Mouse (Mus musculus): ENCODE measurements around the gene Sox2. TPM values are rescaled to one million over a fixed set of nuclear protein-coding genes. Genes with fewer than 3 reads are reported as not detected.

Gene Sox2
- total RNA-seq, 4 experiments from 2014 or later = 38.6 to 47.2 (median 43.5) TPM

GRCm38 (mm10) chr3:34643067-34643466, 7.1 kb upstream of the Sox2 start:
- no peak for DNase-seq (ENCODE audit: low spot score in 2 of 2)

- DNase-seq (ENCODE audit: low spot score in 2 of 2) = no peak
Measured at GRCm38 (mm10) chr3:34643536-34644115, 6.6 kb upstream of the Sox2 start.

- DNase-seq (ENCODE audit: low spot score in 2 of 2) = no peak
Measured at GRCm38 (mm10) chr3:34646169-34646568, 4.0 kb upstream of the Sox2 start.

GRCm38 (mm10) chr3:34647688-34648087, 2.5 kb upstream of the Sox2 start:
- DNase-seq (ENCODE audit: low spot score in 2 of 2) = peak in 1 of 2 experiments; percentile 84

- no peak for DNase-seq (ENCODE audit: low spot score in 2 of 2)
Measured at GRCm38 (mm10) chr3:34648105-34648832, 1.9 kb upstream of the Sox2 start.

GRCm38 (mm10) chr3:34648833-34649719, 1.1 kb upstream of the Sox2 start:
- no peak for DNase-seq (ENCODE audit: low spot score in 2 of 2)

- no peak for DNase-seq (ENCODE audit: low spot score in 2 of 2)
Measured at GRCm38 (mm10) chr3:34650621-34651361, 586 bp downstream of the Sox2 start.

- no peak for DNase-seq (ENCODE audit: low spot score in 2 of 2)
Measured at GRCm38 (mm10) chr3:34651486-34652170, 1.4 kb downstream of the Sox2 start.

- no peak for DNase-seq (ENCODE audit: low spot score in 2 of 2)
Measured at GRCm38 (mm10) chr3:34652616-34653015, 2.4 kb downstream of the Sox2 start.

GRCm38 (mm10) chr3:34653235-34653976, 3.2 kb downstream of the Sox2 start:
- DNase-seq (ENCODE audit: low spot score in 2 of 2) = no peak

- no peak for DNase-seq (ENCODE audit: low spot score in 2 of 2)
Measured at GRCm38 (mm10) chr3:34653977-34654500, 3.8 kb downstream of the Sox2 start.

GRCm38 (mm10) chr3:34654781-34655180, 4.6 kb downstream of the Sox2 start:
- no peak for DNase-seq (ENCODE audit: low spot score in 2 of 2)

GRCm38 (mm10) chr3:34655311-34656075, 5.3 kb downstream of the Sox2 start:
- no peak for DNase-seq (ENCODE audit: low spot score in 2 of 2)

GRCm38 (mm10) chr3:34656153-34656552, 5.9 kb downstream of the Sox2 start:
- no peak for DNase-seq (ENCODE audit: low spot score in 2 of 2)

- no peak for DNase-seq (ENCODE audit: low spot score in 2 of 2)
Measured at GRCm38 (mm10) chr3:34656813-34657700, 6.9 kb downstream of the Sox2 start.

GRCm38 (mm10) chr3:34657701-34658090, 7.5 kb downstream of the Sox2 start:
- DNase-seq (ENCODE audit: low spot score in 2 of 2) = no peak

- no peak for DNase-seq (ENCODE audit: low spot score in 2 of 2)
Measured at GRCm38 (mm10) chr3:34658241-34658965, 8.2 kb downstream of the Sox2 start.
